ENCODE assay signal across 9 mouse cellular contexts in genomic region chr11:98751221-98751782, GRCm38 (mm10). TPM values are rescaled to one million over a fixed set of nuclear protein-coding genes. Genes with fewer than 3 reads are reported as not detected.
DNase-seq lines count a peak whose midpoint lies in the region; ATAC-seq and TF ChIP-seq lines count a peak whose summit lies in the region.
"Had no signal": no experiment of that assay in that cellular context is flagged by ENCODE, and none has a peak within 500 bp of the region (broad histone marks: within the 10 kb centered on the region; RNA-seq: fewer than 3 reads in every experiment).

No protein-coding gene starts in this region.

- H3K27me3 ChIP-seq in G1E (ENCODE audit: insufficient read depth, low read length): no peaks in the 10 kb centered on the region
- H3K27me3 ChIP-seq in forebrain, postnatal 0 days (ENCODE audit: insufficient read depth, low read length): no peaks in the 10 kb centered on the region

- peak; percentile 36; the same call in 1 of the 2 replicates for ATAC-seq in G1E (ENCODE audit: extremely low read depth, insufficient number of reproducible peaks, low FRiP score, poor library complexity, severe bottlenecking)
- ATAC-seq in forebrain, postnatal 0 days: no peak
- ATAC-seq in megakaryocyte-erythroid progenitor cell, adult 5-6 weeks (replicated peaks; ENCODE audit: low FRiP score, low TSS enrichment, poor library complexity, severe bottlenecking): 0 out of 2 replicates have a peak, but pooled peaks have one; percentile 4
- ATAC-seq in erythroid progenitor cell, adult 5-6 weeks (replicated peaks; ENCODE audit: low FRiP score, poor library complexity, severe bottlenecking): no peak

- peak overlapping the region; percentile 66 for H3K9ac ChIP-seq in forebrain, postnatal 0 days

- H3K4me3 ChIP-seq in G1E (ENCODE audit: low read depth, low read length): peak overlapping the region; percentile 65; the same call in 1 of the 2 replicates
- H3K4me3 ChIP-seq in forebrain, postnatal 0 days (ENCODE audit: low read depth, low read length): no peak overlapping the region

- peaks cover 99% of the 10 kb centered on the region for H3K4me1 ChIP-seq in G1E (ENCODE audit: insufficient read depth, low read depth, low read length)
- peaks cover 46% of the 10 kb centered on the region for H3K4me1 ChIP-seq in forebrain, postnatal 0 days (ENCODE audit: insufficient read depth)

- WGBS in forebrain, postnatal 0 days: 12% methylated on average over 6 of the region's 6 CpGs

- H3K4me2 ChIP-seq in forebrain, postnatal 0 days (ENCODE audit: low read depth): peak overlapping the region; percentile 94

- peak overlapping the region; percentile 99 for H3K27ac ChIP-seq in forebrain, postnatal 0 days (ENCODE audit: low read depth, low read length)

- no peak for DNase-seq in G1E (ENCODE audit: low spot score)
- peak; percentile 66 for DNase-seq in adrenal gland, postnatal 10 days
- DNase-seq in forebrain, postnatal 0 days: no peak
- DNase-seq in kidney, adult 9 months: peak; percentile 69
- no peak for DNase-seq in urinary bladder, postnatal 14 days (ENCODE audit: low spot score)
- no peak for DNase-seq in left cerebral cortex, adult 11 months (ENCODE audit: low spot score)

- no peak for TF ChIP-seq CTCF in G1E (IDR thresholded peaks at IDR 0.05; ENCODE audit: low read depth, low read length)
- no peak for TF ChIP-seq CTCF in forebrain, postnatal 0 days (IDR thresholded peaks at IDR 0.05; ENCODE audit: low read depth)

- peaks cover 60% of the 10 kb centered on the region for H3K36me3 ChIP-seq in G1E (replicated peaks)
- peaks cover 30% of the 10 kb centered on the region for H3K36me3 ChIP-seq in forebrain, postnatal 0 days (ENCODE audit: insufficient read depth)

- H3K9me3 ChIP-seq in G1E (replicated peaks): no peaks in the 10 kb centered on the region
- H3K9me3 ChIP-seq in forebrain, postnatal 0 days (ENCODE audit: low read length): no peaks in the 10 kb centered on the region

RNA-seq across cellular contexts. Expression of gene Thra, which starts 10.9 kb away (rescaled TPM):
- 58.0 and 68.0 TPM in 2 replicates for total RNA-seq in G1E (2014; fragmentation: Nextera tagmentation)
- 20.1 and 20.3 TPM in 2 replicates for total RNA-seq in G1E (2017)
- 32.3 and 33.1 TPM in 2 replicates for polyA plus RNA-seq in G1E (2012)
- total RNA-seq in adrenal gland, postnatal 10 days (2021): 100 to 1,000 TPM; 135 to 184 TPM
- total RNA-seq in forebrain, postnatal 0 days (2014; rRNA removed): 1,003 and 1,159 TPM in 2 replicates
- 223 and 233 TPM in 2 replicates for polyA plus RNA-seq in forebrain, postnatal 0 days (2015; fragmentation: Nextera tagmentation; extraction: Ambion mirVana)
- 47.5 and 51.0 TPM in 2 replicates for total RNA-seq in megakaryocyte-erythroid progenitor cell, adult 5-6 weeks (2014; fragmentation: Nextera tagmentation)
- total RNA-seq in megakaryocyte-erythroid progenitor cell, adult 5-6 weeks (2017): 20.4 and 23.3 TPM in 2 replicates
- total RNA-seq in erythroid progenitor cell, adult 5-6 weeks (2015; ENCODE audit: low replicate concordance): 8.6 and 13.8 TPM in 2 replicates
- total RNA-seq in erythroid progenitor cell, adult 5-6 weeks (2017; ENCODE audit: low replicate concordance): 3.3 and 8.0 TPM in 2 replicates

RNA-seq across cellular contexts. Expression of gene Med24, which starts 22.1 kb away (rescaled TPM):
- total RNA-seq in G1E (2014; fragmentation: Nextera tagmentation) (55.8 and 95.6 TPM in 2 replicates), G1E (2017) (37.8 and 39.7 TPM in 2 replicates)
- polyA plus RNA-seq in G1E (2012): 83.8 and 109 TPM in 2 replicates
- 10 to 100 TPM; 40.4 to 58.0 TPM for total RNA-seq in adrenal gland, postnatal 10 days (2021)
- total RNA-seq in forebrain, postnatal 0 days (2014; rRNA removed): 54.0 and 66.5 TPM in 2 replicates
- polyA plus RNA-seq in forebrain, postnatal 0 days (2015; fragmentation: Nextera tagmentation; extraction: Ambion mirVana): 46.4 and 49.3 TPM in 2 replicates
- total RNA-seq in megakaryocyte-erythroid progenitor cell, adult 5-6 weeks (2014; fragmentation: Nextera tagmentation): 62.2 and 78.6 TPM in 2 replicates
- total RNA-seq in megakaryocyte-erythroid progenitor cell, adult 5-6 weeks (2017): 30.1 and 42.7 TPM in 2 replicates
- total RNA-seq in erythroid progenitor cell, adult 5-6 weeks (2015; ENCODE audit: low replicate concordance): 30.6 and 57.7 TPM in 2 replicates
- total RNA-seq in erythroid progenitor cell, adult 5-6 weeks (2017; ENCODE audit: low replicate concordance): 14.7 and 25.0 TPM in 2 replicates

RNA-seq across cellular contexts. Expression of gene Nr1d1, which starts 23.8 kb away (rescaled TPM):
- 0.75 and 3.1 TPM in 2 replicates for total RNA-seq in G1E (2014; fragmentation: Nextera tagmentation)
- total RNA-seq in G1E (2017): 0.93 TPM in 2 replicates
- 2.3 TPM in 2 replicates for polyA plus RNA-seq in G1E (2012)
- 10 to 100 TPM; 15.1 to 59.6 TPM for total RNA-seq in adrenal gland, postnatal 10 days (2021)
- total RNA-seq in forebrain, postnatal 0 days (2014; rRNA removed): 4.5 and 6.7 TPM in 2 replicates
- polyA plus RNA-seq in forebrain, postnatal 0 days (2015; fragmentation: Nextera tagmentation; extraction: Ambion mirVana): 10.8 and 11.4 TPM in 2 replicates
- 4.1 and 8.0 TPM in 2 replicates for total RNA-seq in megakaryocyte-erythroid progenitor cell, adult 5-6 weeks (2014; fragmentation: Nextera tagmentation)
- total RNA-seq in megakaryocyte-erythroid progenitor cell, adult 5-6 weeks (2017): 0.34 and 1.3 TPM in 2 replicates
- total RNA-seq in erythroid progenitor cell, adult 5-6 weeks (2015; ENCODE audit: low replicate concordance): not detected in 2 replicates
- not detected in 2 replicates for total RNA-seq in erythroid progenitor cell, adult 5-6 weeks (2017; ENCODE audit: low replicate concordance)

RNA-seq across cellular contexts. Expression of gene Msl1, which starts 44.0 kb away (rescaled TPM):
- 38.0 and 52.2 TPM in 2 replicates for total RNA-seq in G1E (2014; fragmentation: Nextera tagmentation)
- 39.4 and 45.6 TPM in 2 replicates for total RNA-seq in G1E (2017)
- polyA plus RNA-seq in G1E (2012): 36.5 and 44.9 TPM in 2 replicates
- 10 to 100 TPM; 79.4 to 88.6 TPM for total RNA-seq in adrenal gland, postnatal 10 days (2021)
- total RNA-seq in forebrain, postnatal 0 days (2014; rRNA removed): 87.2 and 94.6 TPM in 2 replicates
- polyA plus RNA-seq in forebrain, postnatal 0 days (2015; fragmentation: Nextera tagmentation; extraction: Ambion mirVana): 16.3 and 24.1 TPM in 2 replicates
- total RNA-seq in megakaryocyte-erythroid progenitor cell, adult 5-6 weeks (2014; fragmentation: Nextera tagmentation): 58.6 and 74.8 TPM in 2 replicates
- 57.8 and 68.3 TPM in 2 replicates for total RNA-seq in megakaryocyte-erythroid progenitor cell, adult 5-6 weeks (2017)
- 43.6 and 44.7 TPM in 2 replicates for total RNA-seq in erythroid progenitor cell, adult 5-6 weeks (2015; ENCODE audit: low replicate concordance)
- 29.5 and 35.5 TPM in 2 replicates for total RNA-seq in erythroid progenitor cell, adult 5-6 weeks (2017; ENCODE audit: low replicate concordance)

RNA-seq across cellular contexts. Expression of gene Csf3, which starts 50.2 kb away (rescaled TPM):
- total RNA-seq in G1E (2014; fragmentation: Nextera tagmentation) (not detected in 2 replicates), G1E (2017) (0.27 TPM in 1 of 2 replicates, not detected in the other)
- not detected in 2 replicates for polyA plus RNA-seq in G1E (2012)
- not detected for total RNA-seq in adrenal gland, postnatal 10 days (2021)
- total RNA-seq in forebrain, postnatal 0 days (2014; rRNA removed): not detected in 2 replicates
- polyA plus RNA-seq in forebrain, postnatal 0 days (2015; fragmentation: Nextera tagmentation; extraction: Ambion mirVana): not detected in 2 replicates
- total RNA-seq in megakaryocyte-erythroid progenitor cell, adult 5-6 weeks (2014; fragmentation: Nextera tagmentation): not detected in 2 replicates
- total RNA-seq in megakaryocyte-erythroid progenitor cell, adult 5-6 weeks (2017): not detected in 2 replicates
- not detected in 2 replicates for total RNA-seq in erythroid progenitor cell, adult 5-6 weeks (2015; ENCODE audit: low replicate concordance)
- not detected in 2 replicates for total RNA-seq in erythroid progenitor cell, adult 5-6 weeks (2017; ENCODE audit: low replicate concordance)
- polyA plus RNA-seq: brain, embryonic 14.5 days had no signal

Comparison
In these comparisons a context has a peak if more than half of its experiments do, and no peak if none do; other contexts are left out.
1. ATAC-seq: peak in G1E (single experiment) and megakaryocyte-erythroid progenitor cell, adult 5-6 weeks (single experiment); none in forebrain, postnatal 0 days (single experiment) and erythroid progenitor cell, adult 5-6 weeks (single experiment).
2. DNase-seq: peak in adrenal gland, postnatal 10 days (single experiment) and kidney, adult 9 months (single experiment); none in G1E (single experiment), forebrain, postnatal 0 days (single experiment), urinary bladder, postnatal 14 days (single experiment) and left cerebral cortex, adult 11 months (single experiment).